Mouse (Mus musculus): ENCODE data around the gene Fam122a. TPM values are rescaled to one million over a fixed set of nuclear protein-coding genes. Genes with fewer than 3 reads are reported as not detected.
A peak's percentile ranks its signal among the peaks of the same experiment; 100 is the strongest.

Fam122a gene
- total RNA-seq, 2 experiments from 2014 or later = 30.9 to 31.1 TPM

GRCm38 (mm10) chr19:24493887-24494286, 16.7 kb upstream of the Fam122a start:
- no peak for DNase-seq (ENCODE audit: low spot score in 2 of 2)

- no peak for DNase-seq (ENCODE audit: low spot score in 2 of 2)
These were observed 14.7 kb upstream of the Fam122a start for GRCm38 (mm10) chr19:24491824-24492223.

- no peak for DNase-seq (ENCODE audit: low spot score in 2 of 2)
These were observed 13.1 kb upstream of the Fam122a start for GRCm38 (mm10) chr19:24490275-24490674.

- DNase-seq (ENCODE audit: low spot score in 2 of 2) = no peak
These were observed 9.5 kb upstream of the Fam122a start for GRCm38 (mm10) chr19:24486433-24487296.

GRCm38 (mm10) chr19:24484612-24485194, 7.5 kb upstream of the Fam122a start:
- no peak for DNase-seq (ENCODE audit: low spot score in 2 of 2)

GRCm38 (mm10) chr19:24480916-24481315, 3.8 kb upstream of the Fam122a start:
- no peak for DNase-seq (ENCODE audit: low spot score in 2 of 2)

- peak in 1 of 2 experiments; percentile 30 for DNase-seq (ENCODE audit: low spot score in 2 of 2)
These were observed 695 bp downstream of the Fam122a start for GRCm38 (mm10) chr19:24476461-24476860.

- DNase-seq (ENCODE audit: low spot score in 2 of 2) = no peak
These were observed 1.9 kb downstream of the Fam122a start for GRCm38 (mm10) chr19:24475281-24475680.

- DNase-seq (ENCODE audit: low spot score in 2 of 2) = no peak
These were observed 4.6 kb downstream of the Fam122a start for GRCm38 (mm10) chr19:24472512-24472911.

- DNase-seq (ENCODE audit: low spot score in 2 of 2) = no peak
These were observed 5.6 kb downstream of the Fam122a start for GRCm38 (mm10) chr19:24471538-24471937.

- no peak for DNase-seq (ENCODE audit: low spot score in 2 of 2)
These were observed 7.9 kb downstream of the Fam122a start for GRCm38 (mm10) chr19:24469216-24469615.

GRCm38 (mm10) chr19:24468616-24469015, 8.5 kb downstream of the Fam122a start:
- no peak for DNase-seq (ENCODE audit: low spot score in 2 of 2)

- DNase-seq (ENCODE audit: low spot score in 2 of 2) = no peak
These were observed 14.1 kb downstream of the Fam122a start for GRCm38 (mm10) chr19:24463011-24463410.

GRCm38 (mm10) chr19:24456591-24457231, 20.4 kb downstream of the Fam122a start:
- no peak for DNase-seq (ENCODE audit: low spot score in 2 of 2)

- DNase-seq (ENCODE audit: low spot score in 2 of 2) = no peak
These were observed 21.8 kb downstream of the Fam122a start for GRCm38 (mm10) chr19:24455249-24455960.

GRCm38 (mm10) chr19:24454451-24454850, 22.7 kb downstream of the Fam122a start:
- DNase-seq (ENCODE audit: low spot score in 2 of 2) = no peak

GRCm38 (mm10) chr19:24453379-24453778, 23.8 kb downstream of the Fam122a start:
- DNase-seq (ENCODE audit: low spot score in 2 of 2) = no peak

- DNase-seq (ENCODE audit: low spot score in 2 of 2) = no peak
These were observed 24.7 kb downstream of the Fam122a start for GRCm38 (mm10) chr19:24452441-24452898.

- DNase-seq (ENCODE audit: low spot score in 2 of 2) = no peak
These were observed 25.5 kb downstream of the Fam122a start for GRCm38 (mm10) chr19:24451626-24452025.

GRCm38 (mm10) chr19:24450740-24451139, 26.4 kb downstream of the Fam122a start:
- no peak for DNase-seq (ENCODE audit: low spot score in 2 of 2)

GRCm38 (mm10) chr19:24444322-24444721, 32.8 kb downstream of the Fam122a start:
- no peak for DNase-seq (ENCODE audit: low spot score in 2 of 2)

Measured in adrenal gland, adult 18-20 months (tissue).